Mouse (Mus musculus): ENCODE measurements around the gene Olfr891.
"Not testable (repeated sequence)": the region's sequence is repeated elsewhere in the genome, so short reads cannot be mapped to it uniquely, and the experiment has no call there.

Olfr891 gene

GRCm38 (mm10) chr9:38180721-38181120 is at the start of gene Olfr891:
Gene Olfr891, minus strand, starts transcription at chr9:38180821.
- no peak for DNase-seq (ENCODE audit: low spot score)

- DNase-seq (ENCODE audit: low spot score) = no peak
Measured at GRCm38 (mm10) chr9:38217755-38218154, 37.1 kb upstream of the Olfr891 start, which contains the start of gene Olfr894. Gene Olfr894, plus strand, starts transcription at chr9:38218055.

- DNase-seq (ENCODE audit: low spot score) = no peak
Measured at GRCm38 (mm10) chr9:38208065-38208464, 27.4 kb upstream of the Olfr891 start, which contains the start of gene Olfr893. Gene Olfr893, plus strand, starts transcription at chr9:38208365.

DNA sequence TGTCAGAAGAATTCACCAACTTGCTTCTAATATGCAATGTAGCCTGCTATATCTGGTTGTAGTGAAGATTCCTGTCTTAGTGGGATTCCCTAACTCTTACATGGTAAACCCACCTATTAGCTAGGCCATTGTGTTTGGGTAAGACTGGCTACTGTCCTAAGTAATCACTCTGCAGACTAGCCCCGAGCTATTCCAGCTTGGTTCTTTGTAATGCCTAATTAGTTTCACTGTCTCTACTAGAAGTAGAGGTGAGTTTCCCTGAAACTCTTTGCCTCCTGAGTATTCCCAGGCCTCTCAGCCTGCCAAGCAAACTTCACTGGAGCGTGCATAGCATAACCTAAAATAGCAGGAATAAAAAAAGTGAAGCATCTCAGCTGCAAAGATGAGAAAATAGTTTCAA is 12.3 kb downstream of the Olfr891 start:
- DNase-seq (ENCODE audit: low spot score) = not testable (repeated sequence)

- no peak for DNase-seq (ENCODE audit: low spot score)
Measured at GRCm38 (mm10) chr9:38142217-38142616, 38.4 kb downstream of the Olfr891 start, which contains the start of gene Olfr890. Gene Olfr890, plus strand, starts transcription at chr9:38142517.

All from T-cell, adult 2 months (primary cell).